Mouse (Mus musculus): ENCODE measurements around the gene Lin7c.

Lin7c gene

GRCm38 (mm10) chr2:109942810-109943570, 52.3 kb downstream of the Lin7c start:
- no peak for DNase-seq

DNA sequence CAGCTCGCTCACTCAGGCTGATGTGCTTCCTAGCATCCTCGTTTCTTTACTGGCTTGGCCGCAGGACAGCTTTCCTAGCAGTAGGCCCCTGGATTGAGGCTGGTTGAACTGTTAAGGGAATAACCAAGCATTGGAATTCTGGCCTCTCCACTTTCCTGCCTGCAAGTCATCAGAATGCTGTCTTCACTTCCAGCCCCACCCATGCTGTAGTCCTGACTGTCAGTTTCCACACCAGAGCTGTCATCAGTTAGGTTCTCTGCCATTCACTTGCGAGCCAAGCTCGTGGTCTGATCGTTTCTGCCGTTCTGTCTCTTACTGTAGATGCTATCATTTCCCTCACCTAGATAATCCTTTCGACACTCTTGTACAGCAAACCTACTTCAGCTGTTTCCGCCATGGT, 54.3 kb downstream of the Lin7c start:
- DNase-seq, result no peak

- DNase-seq, result no peak
Measured at GRCm38 (mm10) chr2:109945532-109945931, 54.9 kb downstream of the Lin7c start.

DNA sequence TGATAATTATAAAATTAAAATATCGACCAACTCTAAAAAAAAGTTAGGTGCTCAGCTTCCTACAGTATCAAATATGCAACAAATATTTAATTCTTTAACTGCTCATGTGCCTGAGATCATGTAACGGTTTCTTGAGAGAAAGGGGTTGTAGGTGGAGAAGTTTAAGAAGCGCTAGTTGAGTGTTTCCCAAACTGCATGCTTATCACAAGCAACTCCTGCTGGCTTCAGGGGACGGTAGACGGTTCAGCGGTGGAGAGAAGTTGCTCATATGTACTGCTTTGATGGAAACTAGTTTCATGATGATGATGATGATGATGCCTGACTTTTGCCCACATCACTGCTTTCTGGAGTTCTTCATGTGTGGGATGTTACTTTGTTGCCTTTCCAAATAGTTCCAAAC, 55.8 kb downstream of the Lin7c start:
- no peak for DNase-seq

GRCm38 (mm10) chr2:109949519-109949918, 58.9 kb downstream of the Lin7c start:
- no peak for DNase-seq

DNA sequence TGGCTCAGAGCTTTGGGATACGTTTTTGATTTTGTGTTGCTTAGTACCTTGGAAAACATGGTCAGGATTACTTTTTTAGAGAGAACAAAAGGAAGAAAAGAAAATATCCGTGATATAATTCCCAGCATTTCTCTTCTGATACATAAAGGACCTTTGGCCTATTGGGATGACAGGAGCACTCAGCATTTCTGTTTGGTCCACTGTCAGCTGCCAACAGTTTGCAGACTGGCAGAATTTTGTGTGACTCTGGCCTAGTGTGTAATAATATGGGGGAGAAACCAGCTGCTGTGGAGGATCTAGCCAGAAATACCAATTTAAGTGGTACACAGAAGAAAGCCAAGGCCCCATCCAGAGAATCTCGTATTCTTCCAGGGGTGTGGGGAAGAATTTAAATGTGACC, 59.7 kb downstream of the Lin7c start:
- DNase-seq, result no peak

Measured in right cerebral cortex, postnatal 14 days (tissue).